Mouse (Mus musculus): ENCODE data around the gene Rsad1.

Rsad1 gene

DNA sequence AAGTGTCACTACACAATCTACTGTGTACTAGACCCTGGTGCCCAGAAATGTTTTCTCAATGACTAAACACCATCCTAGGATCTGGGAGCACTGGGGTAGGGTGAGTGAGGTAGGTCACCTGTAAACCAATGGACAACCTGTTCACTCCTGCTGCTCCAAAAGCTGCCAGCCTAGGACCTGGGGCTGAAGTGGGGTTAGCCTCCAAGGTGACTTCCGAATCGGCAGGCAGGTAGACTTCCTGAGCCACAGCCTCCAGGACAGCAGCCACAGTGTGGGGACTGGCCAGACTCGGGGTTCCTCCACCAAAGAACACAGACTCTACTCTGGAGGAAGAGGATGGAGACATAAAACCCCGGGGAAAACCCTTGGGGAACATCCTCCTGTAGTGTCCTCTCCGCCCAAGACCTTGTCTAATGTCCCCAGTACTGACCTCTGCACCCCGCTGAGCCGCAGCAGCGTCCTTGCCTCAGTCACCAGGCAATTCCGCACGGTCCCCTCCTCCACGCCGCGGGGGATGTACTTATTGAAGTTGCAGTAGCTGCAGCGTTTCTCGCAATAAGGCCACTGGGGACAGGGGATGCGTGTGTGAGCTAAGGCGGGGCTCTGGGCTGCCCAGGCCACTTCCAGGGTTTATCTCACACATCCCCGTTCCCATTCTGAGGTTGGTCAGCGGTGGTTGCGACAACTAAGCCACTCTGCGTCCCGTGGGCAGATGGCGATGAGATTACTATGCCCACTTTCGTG lies 842 bp downstream of the Rsad1 start:
- DNase-seq (ENCODE audit: low spot score): peak; percentile 46

GRCm38 (mm10) chr11:94547271-94547670 lies 1.8 kb downstream of the Rsad1 start:
- DNase-seq (ENCODE audit: low spot score): no peak

DNA sequence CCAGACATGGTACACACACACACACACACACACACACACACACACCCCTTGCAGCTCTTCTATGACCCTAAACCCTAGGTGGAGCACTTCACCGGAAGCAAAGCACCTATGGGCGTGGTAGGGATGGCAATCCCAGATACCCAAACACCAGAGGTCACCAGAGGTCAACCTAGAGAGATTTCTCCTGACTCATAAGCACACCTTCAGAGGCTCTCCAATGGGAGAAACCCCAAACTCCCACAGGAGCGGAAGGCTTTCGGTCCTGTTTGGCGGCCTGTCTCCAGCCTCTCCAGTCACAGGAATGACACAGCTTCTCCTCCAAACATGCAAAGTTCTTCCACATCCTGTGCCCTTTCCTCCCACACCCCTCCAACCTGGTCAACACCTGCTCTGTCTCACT lies 2.7 kb downstream of the Rsad1 start:
- DNase-seq (ENCODE audit: low spot score): no peak

DNA sequence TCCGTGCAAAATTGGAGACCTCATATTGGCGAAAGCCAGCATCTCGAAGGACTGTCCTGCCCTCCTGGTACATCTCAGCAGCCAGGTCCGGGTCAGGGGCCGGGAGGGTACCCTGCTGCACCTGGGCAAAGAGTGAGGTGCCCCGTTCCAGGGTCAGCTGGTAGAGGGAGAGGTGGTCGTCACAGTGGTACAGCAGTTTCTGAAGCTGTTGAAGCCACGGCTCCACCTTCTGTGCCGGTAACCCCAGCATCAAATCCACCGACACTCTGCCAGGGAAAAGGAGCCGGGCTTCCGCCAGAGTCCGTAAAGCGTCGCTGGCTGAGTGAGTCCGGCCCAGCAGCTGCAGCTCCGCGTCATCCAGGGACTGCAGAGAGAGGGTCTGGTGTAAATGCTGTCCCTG lies 4.6 kb downstream of the Rsad1 start:
- DNase-seq (ENCODE audit: low spot score): no peak

DNA sequence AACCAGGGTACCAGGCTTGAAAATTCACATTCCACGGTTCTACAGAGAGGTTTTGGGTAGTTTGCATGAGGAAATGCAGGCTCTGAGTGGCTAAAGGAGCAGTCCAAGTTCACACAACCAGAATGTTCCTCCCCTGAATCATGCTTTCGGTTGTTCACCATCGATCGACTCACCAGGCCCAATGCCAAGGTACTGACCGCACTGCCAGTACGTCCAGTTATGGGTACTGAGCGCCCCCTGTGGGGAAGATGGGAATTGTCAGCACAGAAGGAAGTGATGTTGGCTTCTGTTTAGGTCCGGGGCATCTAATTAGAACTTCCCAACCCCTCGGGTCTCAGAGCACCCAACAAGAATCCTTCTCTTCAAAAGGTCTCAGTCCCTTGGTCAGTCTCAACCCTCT lies 5.1 kb downstream of the Rsad1 start:
- peak; percentile 79 for DNase-seq (ENCODE audit: low spot score)

- DNase-seq (ENCODE audit: low spot score): no peak
These were observed 5.7 kb downstream of the Rsad1 start for GRCm38 (mm10) chr11:94543344-94543743.

GRCm38 (mm10) chr11:94542400-94542799 lies 6.7 kb downstream of the Rsad1 start:
- DNase-seq (ENCODE audit: low spot score): no peak

DNA sequence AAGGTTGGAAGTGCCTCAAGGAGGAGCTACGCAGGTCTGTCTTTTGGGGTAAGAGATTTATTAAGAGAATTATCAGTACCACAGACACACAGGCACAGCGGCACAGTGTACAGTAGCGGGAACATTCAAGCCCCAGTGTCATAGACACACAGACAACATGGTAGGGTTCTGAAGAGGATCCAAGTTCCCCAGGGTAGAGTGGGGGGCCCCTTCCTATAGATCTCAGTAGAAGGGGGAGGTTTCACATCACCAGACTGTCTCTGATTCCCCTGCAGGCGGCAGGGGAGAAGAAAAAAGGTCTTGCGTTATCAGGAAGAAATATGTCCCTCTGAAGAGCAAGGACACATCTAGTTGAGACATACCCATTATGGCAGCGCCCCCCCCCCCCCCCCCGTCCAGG lies 9.3 kb downstream of the Rsad1 start:
- DNase-seq (ENCODE audit: low spot score): no peak

DNA sequence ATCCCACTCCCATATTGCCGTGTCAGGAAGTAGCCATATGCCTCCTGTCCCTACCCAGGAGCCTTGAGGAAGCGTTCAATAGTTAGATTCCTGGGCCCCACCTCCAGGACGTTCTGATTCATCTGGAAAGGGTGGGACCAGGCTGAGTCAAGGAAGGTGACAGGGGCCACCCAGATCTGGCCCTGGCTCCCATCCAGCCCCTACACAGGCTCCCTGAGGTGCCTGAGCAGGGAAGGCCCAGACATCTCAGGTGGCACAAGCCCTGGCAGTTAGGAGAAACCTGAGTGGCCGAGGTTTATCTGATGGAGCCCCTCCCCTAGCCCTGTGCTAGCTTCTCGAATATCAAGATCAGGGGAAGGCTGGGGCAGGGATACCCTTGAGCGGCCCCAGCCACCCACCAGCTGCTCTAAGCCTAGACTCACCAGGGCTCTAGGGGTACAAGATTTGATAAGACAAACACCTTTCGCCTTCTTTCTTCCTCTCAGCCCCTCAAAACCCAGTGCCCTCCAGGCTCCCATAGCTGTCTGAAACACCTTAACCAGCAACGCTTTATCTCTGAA lies 10.2 kb downstream of the Rsad1 start:
- no peak for DNase-seq (ENCODE audit: low spot score)

DNA sequence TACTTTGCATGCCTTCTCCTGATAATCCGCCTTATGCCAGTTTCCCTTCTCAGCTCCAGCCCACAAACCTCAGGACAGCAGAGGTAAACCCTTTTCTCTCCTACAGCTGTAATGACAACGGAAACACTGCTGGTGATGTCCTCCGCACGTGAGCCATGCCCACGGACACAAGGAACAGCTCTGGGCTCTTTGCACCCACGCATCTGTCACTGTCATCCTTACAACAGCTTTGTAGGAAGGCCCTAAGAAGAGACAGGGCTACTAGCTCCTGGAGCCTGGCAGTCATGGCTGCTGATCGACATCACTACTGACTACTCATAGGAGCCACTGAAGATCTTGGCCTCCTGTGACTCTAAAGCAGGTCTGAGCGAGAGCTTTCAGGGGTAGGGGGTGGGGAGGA lies 15.9 kb downstream of the Rsad1 start:
- no peak for DNase-seq (ENCODE audit: low spot score)

- no peak for DNase-seq (ENCODE audit: low spot score)
These were observed 20.2 kb downstream of the Rsad1 start for GRCm38 (mm10) chr11:94528879-94529278.

DNA sequence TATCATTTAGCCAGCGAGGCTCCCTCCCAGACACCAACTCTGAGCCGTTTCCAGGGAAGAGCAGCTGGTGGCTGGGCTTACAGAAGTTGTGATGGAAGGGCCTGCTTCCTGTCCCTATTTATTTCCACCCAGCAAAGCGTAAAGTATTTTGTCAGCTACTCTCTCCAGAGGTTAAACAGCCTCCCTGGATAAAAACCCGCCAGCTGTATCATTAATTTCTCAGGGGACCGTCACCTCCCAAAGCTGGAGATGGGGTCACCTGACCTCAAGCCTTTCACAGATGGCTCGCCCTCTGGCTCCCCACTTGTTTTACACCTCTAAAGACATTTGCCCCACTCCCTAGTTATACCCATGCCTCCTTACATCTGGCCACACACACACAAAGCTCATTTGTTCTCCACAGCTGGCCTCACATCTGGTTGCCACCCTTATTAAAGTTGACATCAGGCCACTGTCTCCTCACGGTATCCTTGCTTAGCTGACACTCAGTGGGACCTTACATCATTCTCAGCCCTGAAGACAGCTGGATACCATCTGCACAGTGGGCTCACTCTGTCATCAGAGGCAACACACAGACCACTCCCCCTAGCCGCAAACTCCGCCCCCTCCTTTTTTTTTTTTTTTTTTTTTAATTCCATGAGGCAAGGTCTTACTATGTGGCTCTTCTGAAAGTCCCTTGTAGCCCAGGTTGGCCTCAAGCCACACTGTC lies 22.7 kb downstream of the Rsad1 start:
- peak; percentile 64 for DNase-seq (ENCODE audit: low spot score)

DNA sequence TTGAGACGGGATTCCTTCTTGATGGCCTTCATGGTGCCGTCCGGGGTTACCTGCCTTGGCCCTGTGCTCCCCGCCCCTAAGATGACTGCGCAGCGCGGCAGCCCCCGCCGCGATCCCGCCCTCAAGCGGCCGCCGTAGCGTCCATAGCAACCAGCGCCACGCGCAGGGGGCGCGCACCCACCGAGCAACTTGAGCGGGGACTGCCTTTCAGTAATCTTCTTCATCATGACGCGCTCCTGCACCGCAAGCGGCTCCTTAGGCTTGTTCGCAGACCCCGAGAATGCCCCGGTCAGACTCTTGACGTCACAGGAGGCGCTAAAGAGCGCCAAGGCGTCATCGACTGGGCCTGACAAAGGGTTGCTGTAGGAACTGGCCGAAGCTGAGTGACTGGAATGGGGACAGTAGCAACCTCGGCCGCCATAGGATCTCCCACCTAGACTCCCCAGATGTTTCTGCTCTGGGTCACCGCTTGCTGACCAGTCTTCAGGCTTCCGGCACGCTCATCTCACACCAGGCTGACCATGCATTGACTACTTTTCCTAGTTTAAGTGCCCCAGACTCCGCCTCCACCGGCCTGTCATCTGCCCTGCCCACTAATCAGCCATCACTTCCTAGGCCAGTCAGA lies 27.7 kb downstream of the Rsad1 start, which contains the start of gene Mycbpap:
TSS of gene Mycbpap (minus strand) at position 524 of the 625 bp plus-strand sequence.
- DNase-seq (ENCODE audit: low spot score): peak; percentile 85

- DNase-seq (ENCODE audit: low spot score): no peak
These were observed 35.6 kb downstream of the Rsad1 start for GRCm38 (mm10) chr11:94513452-94513851.

DNA sequence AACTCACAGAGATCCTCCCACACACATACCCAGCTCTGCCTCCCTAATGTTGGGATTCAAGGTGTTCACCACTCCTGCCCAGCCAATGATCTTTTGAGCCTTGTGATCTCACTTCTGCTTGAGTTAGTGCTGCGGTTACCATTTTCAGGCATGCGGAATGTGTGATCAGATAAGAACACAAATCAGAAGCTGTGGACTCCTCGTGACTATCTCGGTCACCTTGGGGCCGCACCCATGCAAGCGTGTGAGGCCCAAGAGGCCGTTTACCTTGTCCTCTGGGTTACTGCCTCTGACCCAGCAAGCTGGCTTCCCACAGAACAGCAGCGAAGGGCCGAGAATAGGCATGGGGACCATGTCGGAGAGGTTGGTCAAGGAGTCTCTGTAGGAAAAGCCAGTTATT lies 40.1 kb downstream of the Rsad1 start:
- DNase-seq (ENCODE audit: low spot score): no peak

DNA sequence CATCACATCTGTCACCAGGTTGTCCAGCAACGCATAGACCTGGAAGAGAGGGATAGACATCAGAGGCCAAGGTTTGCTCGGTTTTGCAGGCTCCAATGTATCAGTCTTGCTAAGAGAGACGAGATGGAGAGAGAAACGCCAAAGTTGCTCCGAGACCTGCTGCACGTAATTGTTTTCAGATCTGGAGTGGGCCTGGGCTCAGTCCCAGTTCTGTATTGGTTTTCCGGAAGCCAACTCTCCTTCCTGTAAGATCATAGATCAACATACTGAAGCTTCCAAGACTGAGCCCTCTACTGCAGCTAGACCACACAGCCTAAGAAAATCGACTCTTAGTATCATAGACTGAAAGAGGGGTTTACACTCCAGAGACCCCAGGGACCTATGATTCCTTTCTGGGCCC lies 47.6 kb downstream of the Rsad1 start:
- DNase-seq (ENCODE audit: low spot score): no peak

DNA sequence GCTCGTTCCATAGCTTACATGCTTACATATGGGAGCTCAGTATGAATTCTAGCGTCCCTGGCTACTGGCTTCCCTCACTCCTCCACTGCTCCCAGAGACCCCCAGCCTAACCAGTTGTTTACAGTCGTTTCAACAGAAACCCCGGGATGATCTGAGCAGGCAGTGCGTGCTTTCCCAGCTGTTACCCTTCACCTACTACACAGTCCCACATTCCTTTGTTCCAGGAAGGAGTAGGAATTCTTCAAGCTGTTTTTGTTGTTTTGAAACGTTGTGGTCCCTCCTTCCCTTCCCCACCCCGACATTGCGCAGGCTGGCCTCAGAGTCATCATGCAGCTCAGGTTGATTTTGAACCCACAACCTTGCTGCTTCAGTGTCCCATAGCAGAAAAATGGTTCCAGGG lies 48.7 kb downstream of the Rsad1 start:
- no peak for DNase-seq (ENCODE audit: low spot score)

DNA sequence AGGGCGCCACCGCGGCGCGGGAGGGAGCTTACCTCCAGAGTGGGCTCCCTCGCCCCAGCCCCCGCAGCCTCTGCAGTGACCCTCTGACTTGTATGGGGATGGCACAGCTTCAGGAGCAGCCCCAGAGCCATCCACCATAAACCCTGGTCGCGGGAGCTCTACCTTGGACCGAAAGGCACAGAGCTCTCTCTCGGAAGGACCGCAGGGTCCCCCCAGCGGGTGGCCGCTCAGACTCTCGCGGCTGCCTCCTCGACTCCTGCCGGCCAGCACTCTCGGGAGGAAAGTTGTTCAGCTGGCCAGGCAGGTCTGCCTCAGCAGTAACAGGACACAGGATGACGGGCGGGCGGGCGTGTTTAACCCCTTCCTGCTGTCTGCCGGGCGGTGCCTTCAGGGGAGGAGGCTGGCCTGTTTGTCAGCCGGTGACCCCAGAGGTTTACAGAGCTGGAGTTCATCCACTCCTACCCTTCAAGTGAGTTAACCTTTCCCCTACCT lies 49.3 kb downstream of the Rsad1 start, which contains the start of gene Epn3:
TSS of gene Epn3 (minus strand) at position 314 of the 492 bp plus-strand sequence.
- DNase-seq (ENCODE audit: low spot score): peak; percentile 83

GRCm38 (mm10) chr11:94499035-94499434 lies 50.0 kb downstream of the Rsad1 start:
- DNase-seq (ENCODE audit: low spot score): no peak

DNA sequence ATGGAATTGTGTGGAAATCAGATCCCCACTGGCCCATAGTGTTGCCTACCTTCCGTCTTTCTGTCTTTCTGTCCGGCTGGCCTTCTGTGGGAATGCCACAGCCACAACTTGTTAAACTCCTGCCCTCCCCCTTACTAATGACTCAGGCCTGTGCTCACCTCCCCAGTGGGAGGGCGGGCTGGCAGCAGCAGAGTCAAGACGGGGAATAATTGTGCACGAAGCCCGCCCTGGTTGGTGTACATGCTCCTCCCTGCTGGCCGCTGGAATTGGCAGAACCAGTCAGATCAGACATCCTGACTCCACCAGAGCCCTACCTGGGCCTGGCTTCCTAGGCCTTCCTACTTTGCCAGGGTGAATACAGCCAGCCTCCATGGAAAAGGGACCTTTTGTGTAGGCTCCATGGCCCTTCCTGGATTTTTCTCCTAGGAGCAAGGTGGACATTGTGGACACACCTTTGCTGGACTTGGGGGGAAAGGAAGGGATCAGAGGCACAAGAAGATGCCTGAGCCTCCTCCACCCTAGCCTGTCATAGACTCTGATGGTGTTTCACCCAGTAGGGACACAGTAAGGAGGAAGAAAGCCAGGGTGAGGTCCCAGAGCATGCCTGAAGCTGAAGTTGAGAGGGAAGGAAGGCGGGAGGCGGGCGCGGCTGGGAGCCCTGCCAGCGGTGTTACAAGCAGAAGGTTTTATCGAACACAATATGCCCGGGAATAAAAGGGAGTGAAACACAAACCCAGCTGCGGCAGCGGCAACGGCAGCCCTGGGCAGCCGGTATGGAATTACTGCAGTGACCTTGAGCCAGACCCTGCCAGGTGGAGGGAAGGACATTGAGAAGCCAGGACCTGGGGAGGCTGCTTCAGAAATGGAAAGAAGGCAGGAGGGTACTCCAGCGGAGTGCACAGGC lies 50.7 kb downstream of the Rsad1 start:
- peak; percentile 21 for DNase-seq (ENCODE audit: low spot score)

DNA sequence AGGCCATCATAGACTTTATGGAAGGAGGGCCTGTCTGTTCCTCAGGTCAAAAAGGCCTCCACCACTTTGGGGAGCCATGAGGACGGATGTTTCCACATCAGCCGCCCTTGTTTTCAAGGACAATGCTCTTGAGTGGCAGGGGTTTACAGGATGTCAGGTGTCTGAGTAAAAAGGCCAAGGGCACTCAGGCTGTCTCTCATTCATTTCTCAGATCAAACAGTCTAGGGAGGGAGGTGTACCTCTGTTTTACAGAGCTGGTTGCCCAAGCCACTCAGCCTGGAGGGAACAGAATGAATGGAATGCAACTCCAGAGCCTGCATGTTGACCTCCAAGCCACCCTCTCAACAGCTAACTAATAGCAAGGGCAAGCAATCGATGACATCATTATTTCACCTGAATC lies 53.6 kb downstream of the Rsad1 start:
- DNase-seq (ENCODE audit: low spot score): peak; percentile 35

DNA sequence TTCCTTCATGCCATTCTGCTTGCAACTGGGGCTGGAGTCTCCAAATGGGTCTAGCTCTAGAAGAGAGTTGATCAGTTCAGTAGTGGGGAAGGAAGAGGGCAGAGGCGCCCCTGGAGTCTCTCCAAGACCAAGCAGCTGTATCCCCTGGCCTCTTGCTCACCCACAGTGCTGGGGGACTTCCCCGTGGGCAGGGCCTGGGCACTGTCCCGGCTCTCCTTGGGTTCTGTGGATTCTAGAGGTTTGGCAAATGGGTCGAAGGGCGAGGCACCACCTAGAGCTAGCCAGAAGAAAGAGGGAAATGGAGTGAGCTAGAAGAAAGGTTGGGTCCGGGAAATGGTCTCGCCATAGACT lies 57.3 kb downstream of the Rsad1 start:
- DNase-seq (ENCODE audit: low spot score): no peak

All from embryo, embryonic 10 days (tissue).